Mouse (Mus musculus) heart, embryonic 12.5 days (tissue): Measurements from ENCODE around the gene Evi5. TPM values are rescaled to one million over a fixed set of nuclear protein-coding genes. Genes with fewer than 3 reads are reported as not detected.

ENCODE experiments used
- ATAC-seq: fragments of 200-750 bp; cut with Nextera tagmentation; 2 replicates; pipeline ENCODE4 v1.8.0; 2017; ENCODE audit warnings: moderate TSS enrichment, moderate library complexity; ENCODE audit not compliant: insufficient number of reproducible peaks, low FRiP score
- H3K27ac ChIP-seq: fragments of 300-500 bp; sonication (generic); 2 replicates; pipeline ENCODE4 v1.5.1; 2016; ENCODE audit warnings: mild to moderate bottlenecking, moderate library complexity; ENCODE audit not compliant: poor library complexity, severe bottlenecking
- H3K27me3 ChIP-seq: fragments of 300-500 bp; sonication (generic); replicated peaks from 2 replicates; pipeline ENCODE4 v1.6.1; 2016; ENCODE audit warnings: mild to moderate bottlenecking, moderate library complexity
- H3K36me3 ChIP-seq: fragments of 300-500 bp; sonication (generic); 2 replicates; pipeline ENCODE4 v1.6.1; 2016; ENCODE audit warnings: mild to moderate bottlenecking, moderate library complexity
- H3K4me1 ChIP-seq: fragments of 300-500 bp; sonication (generic); replicated peaks from 2 replicates; pipeline ENCODE4 v1.6.1; 2016; ENCODE audit warnings: mild to moderate bottlenecking
- H3K4me2 ChIP-seq: fragments of 300-500 bp; sonication (generic); 2 replicates; pipeline ENCODE4 v1.6.1; 2016; ENCODE audit warnings: mild to moderate bottlenecking, moderate library complexity
- H3K4me3 ChIP-seq: fragments of 300-500 bp; sonication (generic); 2 replicates; pipeline ENCODE4 v1.5.1; 2016; ENCODE audit warnings: mild to moderate bottlenecking
- H3K9ac ChIP-seq: fragments of 300-500 bp; sonication (generic); 2 replicates; pipeline ENCODE4 v1.6.1; 2016; ENCODE audit warnings: mild to moderate bottlenecking, moderate library complexity
- H3K9me3 ChIP-seq: fragments of 300-500 bp; sonication (generic); replicated peaks from 2 replicates; pipeline ENCODE4 v1.6.1; 2016; ENCODE audit warnings: mild to moderate bottlenecking, moderate library complexity
- WGBS: fragments of 180-500 bp; shearing (Covaris S2); methylation state at CpG from one replicate; pipeline ENCODE4 v1.1.7; 2016; 5-methylcytosine and 5-hydroxymethylcytosine counted together
- polyA plus RNA-seq: library from polyadenylated mRNA; unstranded; fragments of >200 nt; fragmentation: Nextera tagmentation; extraction: Ambion mirVana; gene quantifications from 2 replicates; pipeline ENCODE4 v1.2.1, GENCODE M21; 2016

Evi5 gene
- polyA plus RNA-seq, 1 experiment from 2014 or later, result 57.5 TPM

DNA sequence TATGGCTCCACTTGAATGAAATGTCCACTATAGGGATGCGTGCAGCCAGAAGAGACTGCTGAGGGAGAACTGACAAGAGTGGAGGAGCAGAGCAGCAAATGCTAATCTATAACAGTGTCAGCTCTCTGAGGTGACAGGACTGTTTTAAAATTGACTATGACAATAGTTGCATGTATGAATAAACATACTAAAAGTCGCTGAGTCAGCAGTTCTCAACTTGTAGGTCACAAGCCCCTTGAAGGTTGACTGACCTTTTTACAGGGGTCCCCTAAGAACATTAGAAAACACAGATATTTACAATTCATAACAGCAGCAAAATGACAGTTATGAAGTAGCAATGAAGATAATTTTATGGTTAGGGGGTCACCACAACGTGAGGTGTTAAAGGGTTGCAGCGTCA, 25.9 kb downstream of the Evi5 start:
- Histone ChIP-seq H3K4me3 (no peak overlapping the region), H3K4me2 (no peak overlapping the region), H3K36me3 (peaks cover 4% of the 10 kb centered on the region), H3K9me3 (peaks cover 3% of the 10 kb centered on the region; the same call in 1 of the 2 replicates), H3K27me3 (no peaks in the 10 kb centered on the region), H3K4me1 (peaks cover 29% of the 10 kb centered on the region), H3K27ac (no peak overlapping the region), H3K9ac (no peak overlapping the region)
- WGBS, result 75% methylated on average over 4 of the region's 4 CpGs
- ATAC-seq, result no peak

DNA sequence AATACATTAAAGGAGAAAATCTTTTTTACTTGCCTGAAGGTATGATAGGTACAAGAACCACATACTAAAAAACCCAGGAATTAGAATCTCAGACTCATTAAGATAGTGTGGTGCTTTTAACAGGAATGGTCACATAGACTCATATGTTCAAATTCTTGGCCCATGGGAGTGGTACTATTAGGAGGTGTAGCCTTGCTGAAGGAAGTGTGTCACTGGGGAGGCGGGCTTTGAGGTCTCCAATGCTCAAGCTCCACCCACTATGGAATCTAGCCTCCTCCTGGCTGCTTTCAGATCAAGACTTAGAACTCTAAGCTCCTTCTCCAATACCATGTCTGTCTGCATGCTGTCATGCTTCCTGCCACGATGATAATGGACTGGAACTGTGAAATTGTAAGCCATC, 27.1 kb downstream of the Evi5 start:
- peaks cover 23% of the 10 kb centered on the region for H3K4me1 ChIP-seq
- H3K36me3 ChIP-seq, result peaks cover 4% of the 10 kb centered on the region
- H3K4me2 ChIP-seq, result no peak overlapping the region
- H3K9me3 ChIP-seq, result peaks cover 3% of the 10 kb centered on the region; the same call in 1 of the 2 replicates
- no peak overlapping the region for H3K27ac ChIP-seq
- WGBS, result 74% methylated on average over 2 of the region's 2 CpGs
- H3K4me3 ChIP-seq, result no peak overlapping the region
- no peak overlapping the region for H3K9ac ChIP-seq
- no peak for ATAC-seq
- H3K27me3 ChIP-seq, result no peaks in the 10 kb centered on the region

DNA sequence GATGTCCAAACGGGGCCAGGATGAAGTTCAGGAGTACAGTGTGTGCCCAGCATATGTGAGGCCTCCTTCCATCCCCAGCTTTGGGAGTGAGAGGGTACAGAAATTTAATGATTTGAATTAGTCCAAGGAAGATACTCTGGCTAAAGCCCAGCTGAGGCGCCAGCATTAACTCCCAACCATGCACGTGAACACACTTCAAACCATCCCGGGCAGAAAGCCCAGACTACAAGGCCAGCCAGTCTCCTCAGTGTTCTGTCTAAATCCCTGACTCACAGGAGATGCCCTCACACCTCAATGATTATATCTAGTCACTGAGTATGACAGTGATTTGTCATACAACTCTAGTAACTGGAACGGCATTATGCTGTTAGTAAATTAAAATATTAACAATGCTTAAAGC, 27.6 kb downstream of the Evi5 start:
- peaks cover 4% of the 10 kb centered on the region for H3K36me3 ChIP-seq
- no peak overlapping the region for H3K4me3 ChIP-seq
- H3K4me2 ChIP-seq, result no peak overlapping the region
- H3K4me1 ChIP-seq, result peaks cover 25% of the 10 kb centered on the region
- no peaks in the 10 kb centered on the region for H3K27me3 ChIP-seq
- no peak overlapping the region for H3K9ac ChIP-seq
- 74% methylated on average over 5 of the region's 5 CpGs for WGBS
- no peak for ATAC-seq
- H3K27ac ChIP-seq, result no peak overlapping the region
- peaks cover 3% of the 10 kb centered on the region; the same call in 1 of the 2 replicates for H3K9me3 ChIP-seq

DNA sequence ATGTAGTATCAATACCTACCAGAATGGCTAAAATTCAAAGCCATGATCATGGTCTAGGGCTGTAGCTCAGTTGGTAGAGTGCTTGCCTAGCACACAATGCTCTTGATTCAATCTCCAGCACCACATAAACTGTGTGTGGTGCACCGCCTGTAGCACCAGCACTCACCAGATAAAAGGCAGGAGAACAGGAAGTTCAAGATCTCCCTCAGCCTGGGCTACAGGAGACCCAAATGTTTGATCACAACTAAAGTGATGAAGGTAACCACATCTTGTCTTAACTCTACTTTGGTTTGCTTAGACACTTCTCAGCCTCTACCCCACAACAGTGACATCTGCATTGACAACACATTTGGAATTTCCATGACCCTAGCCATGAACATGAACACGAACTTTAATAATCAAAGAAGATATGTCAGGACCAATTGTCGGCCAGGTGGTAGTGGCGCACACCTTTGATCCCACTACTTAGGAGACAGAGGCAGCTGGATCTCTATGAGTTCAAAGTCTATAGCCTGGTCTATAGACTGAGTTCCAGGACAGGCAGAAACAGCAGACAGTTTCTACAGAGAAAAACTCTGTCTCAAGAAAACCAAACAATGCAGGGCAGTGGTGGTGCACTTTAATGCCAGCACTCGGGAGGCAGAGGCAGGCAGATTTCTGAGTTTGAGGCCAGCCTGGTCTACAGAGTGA, 34.2 kb downstream of the Evi5 start:
- WGBS, result 86% methylated on average over 5 of the region's 5 CpGs
- H3K9ac ChIP-seq, result no peak overlapping the region
- H3K27ac ChIP-seq, result no peak overlapping the region
- H3K4me3 ChIP-seq, result no peak overlapping the region
- H3K4me2 ChIP-seq, result no peak overlapping the region
- H3K27me3 ChIP-seq, result no peaks in the 10 kb centered on the region
- H3K36me3 ChIP-seq, result peaks cover 15% of the 10 kb centered on the region; the same call in 1 of the 2 replicates
- no peaks in the 10 kb centered on the region for H3K9me3 ChIP-seq
- H3K4me1 ChIP-seq, result peaks cover 14% of the 10 kb centered on the region
- no peak for ATAC-seq

DNA sequence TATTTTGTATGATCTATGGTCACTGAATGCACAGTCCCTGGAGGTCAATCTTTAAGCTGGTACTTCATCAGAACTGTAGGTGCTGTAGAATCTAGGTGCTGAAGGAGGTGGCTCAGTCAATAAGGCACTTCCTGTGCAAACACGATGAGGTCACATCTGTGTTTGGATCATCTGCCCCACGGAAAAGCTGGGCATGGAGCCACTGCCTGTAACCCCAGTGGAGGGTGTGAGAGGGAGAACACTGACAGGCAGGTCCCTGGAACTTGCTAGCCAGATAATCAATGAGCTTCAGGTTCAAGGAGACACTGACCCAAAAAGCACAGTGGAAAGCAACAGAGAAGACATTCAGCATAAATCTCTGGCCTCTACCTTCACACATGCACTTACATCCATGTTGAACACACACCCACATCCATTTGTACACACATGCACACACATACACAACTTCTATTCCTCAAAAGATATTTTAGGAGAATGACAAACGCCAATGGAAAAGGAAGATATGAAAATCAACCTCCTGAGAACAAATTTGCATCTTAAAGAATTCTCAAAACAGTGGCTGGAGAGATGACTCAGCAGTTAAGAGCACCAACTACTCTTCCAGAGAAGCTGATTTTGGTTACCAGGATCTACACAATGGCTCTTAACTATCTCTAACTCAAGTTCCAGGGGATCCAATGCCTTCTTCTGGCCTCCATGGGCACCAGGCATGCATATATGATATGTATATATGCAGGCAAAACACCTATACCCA, 35.8 kb downstream of the Evi5 start:
- 44% methylated on average over 3 of the region's 3 CpGs for WGBS
- Histone ChIP-seq H3K9me3 (no peaks in the 10 kb centered on the region), H3K27me3 (no peaks in the 10 kb centered on the region), H3K9ac (no peak overlapping the region), H3K4me1 (peaks cover 17% of the 10 kb centered on the region), H3K4me2 (no peak overlapping the region), H3K36me3 (peaks cover 15% of the 10 kb centered on the region; the same call in 1 of the 2 replicates), H3K4me3 (no peak overlapping the region), H3K27ac (no peak overlapping the region)
- no peak for ATAC-seq

DNA sequence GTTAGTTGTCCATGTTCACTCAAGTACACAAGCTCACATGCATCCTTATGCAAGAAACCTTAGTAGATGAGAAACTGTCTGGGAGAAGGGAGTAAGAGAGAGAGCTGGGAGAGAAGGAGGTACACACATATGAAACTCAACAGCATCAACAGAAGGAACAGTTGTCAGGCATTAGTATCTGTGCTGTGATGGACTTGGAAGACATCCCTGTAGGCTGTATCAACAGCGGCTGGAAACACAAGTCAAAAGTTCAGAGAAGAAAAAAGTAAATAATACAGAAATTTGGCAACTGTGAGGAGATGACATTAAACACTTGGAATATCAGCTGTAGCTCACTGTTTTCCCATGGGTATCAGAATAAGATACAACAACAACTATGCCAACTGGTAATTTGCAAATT, 40.6 kb downstream of the Evi5 start:
- H3K4me1 ChIP-seq, result peaks cover 18% of the 10 kb centered on the region
- no peak for ATAC-seq
- H3K27me3 ChIP-seq, result no peaks in the 10 kb centered on the region
- no peak overlapping the region for H3K9ac ChIP-seq
- no peak overlapping the region for H3K27ac ChIP-seq
- peaks cover 13% of the 10 kb centered on the region for H3K36me3 ChIP-seq
- peaks cover 8% of the 10 kb centered on the region for H3K9me3 ChIP-seq
- WGBS, result 62% methylated on average over 1 of the region's 1 CpGs
- no peak overlapping the region for H3K4me3 ChIP-seq
- H3K4me2 ChIP-seq, result no peak overlapping the region

DNA sequence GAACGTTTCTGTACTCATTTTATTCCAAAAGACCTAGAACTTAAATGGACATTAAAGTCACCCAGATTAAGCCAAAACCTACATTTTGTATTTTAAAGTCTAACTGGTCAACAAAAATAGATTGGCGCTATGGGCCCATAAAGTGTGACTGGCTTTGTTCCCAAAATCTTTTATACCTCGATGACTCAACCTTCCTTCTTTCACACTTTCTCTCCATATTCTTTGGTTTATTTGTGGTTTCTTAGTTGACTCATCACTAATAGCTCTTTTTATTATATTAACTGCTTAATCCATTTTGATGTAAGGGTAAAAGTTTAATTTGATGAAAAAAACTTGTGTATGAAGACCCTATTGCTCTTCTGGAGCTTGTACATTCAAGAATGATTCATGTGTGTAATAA, 43.6 kb downstream of the Evi5 start:
- H3K9me3 ChIP-seq, result peaks cover 8% of the 10 kb centered on the region
- H3K36me3 ChIP-seq, result peaks cover 13% of the 10 kb centered on the region
- no peak overlapping the region for H3K27ac ChIP-seq
- WGBS, result 89% methylated on average over 3 of the region's 3 CpGs
- H3K4me1 ChIP-seq, result peaks cover 13% of the 10 kb centered on the region
- no peak overlapping the region for H3K9ac ChIP-seq
- H3K4me2 ChIP-seq, result no peak overlapping the region
- no peak for ATAC-seq
- no peaks in the 10 kb centered on the region for H3K27me3 ChIP-seq
- H3K4me3 ChIP-seq, result no peak overlapping the region

DNA sequence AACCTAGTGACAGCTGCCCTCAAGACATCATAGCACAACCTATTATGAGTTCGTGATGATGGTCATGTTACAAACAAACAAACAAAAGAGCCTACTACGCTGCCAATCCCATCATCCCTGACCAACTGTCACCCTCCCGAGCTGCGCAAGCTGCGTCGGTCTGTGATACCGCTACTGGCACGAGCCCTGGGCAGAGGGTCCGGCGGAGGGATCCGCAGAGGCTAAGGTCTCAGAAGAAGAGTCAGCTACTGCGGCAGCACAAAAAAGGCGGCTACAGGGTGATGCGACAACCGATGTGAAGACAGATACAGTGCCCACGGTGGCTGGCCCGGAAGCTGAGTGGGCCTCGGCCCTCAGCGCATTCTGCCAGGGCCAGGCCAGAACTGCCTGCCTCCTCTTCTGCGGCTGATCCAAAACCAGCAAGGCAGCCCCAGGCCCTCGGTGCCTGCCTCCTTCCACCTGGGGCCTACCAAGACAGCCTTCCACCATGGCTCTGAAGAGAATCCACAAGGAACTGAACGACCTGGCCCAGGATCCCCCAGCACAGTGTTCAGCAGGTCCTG, 44.8 kb downstream of the Evi5 start, which contains the start of gene Ube2d2b:
Gene Ube2d2b, plus strand, starts transcription at position 102 of the 563 bp plus-strand sequence.
- WGBS, result 93% methylated on average over 22 of the region's 22 CpGs
- no peak for ATAC-seq
- H3K36me3 ChIP-seq, result peaks cover 13% of the 10 kb centered on the region
- H3K4me3 ChIP-seq, result no peak within 1 kb of the TSS
- H3K9me3 ChIP-seq, result peaks cover 8% of the 10 kb centered on the region
- H3K9ac ChIP-seq, result no peak within 1 kb of the TSS
- no peak within 1 kb of the TSS for H3K27ac ChIP-seq
- no peaks in the 10 kb centered on the region for H3K27me3 ChIP-seq
- H3K4me1 ChIP-seq, result peaks cover 13% of the 10 kb centered on the region
- no peak within 1 kb of the TSS for H3K4me2 ChIP-seq

DNA sequence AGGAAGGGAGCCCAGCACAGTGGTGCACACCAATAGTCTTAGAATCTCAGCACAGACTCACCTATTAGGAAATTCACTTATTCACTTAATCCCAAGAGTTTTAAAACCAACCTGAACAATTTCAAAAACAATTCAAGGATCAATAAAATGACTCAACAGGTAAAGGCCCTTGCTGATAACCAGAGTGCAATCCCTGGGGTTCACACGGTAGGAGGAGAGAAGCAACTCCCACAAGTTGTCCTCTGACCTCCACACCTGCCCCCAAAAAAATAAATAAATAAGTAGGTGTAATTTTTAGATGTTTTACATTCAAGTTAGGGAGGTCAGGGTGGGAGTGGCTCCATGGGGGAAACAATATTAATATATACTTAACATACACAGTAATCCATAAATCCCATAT, 52.4 kb downstream of the Evi5 start:
- H3K9me3 ChIP-seq, result no peaks in the 10 kb centered on the region
- no peak overlapping the region for H3K27ac ChIP-seq
- WGBS, result 85% methylated on average over 1 of the region's 1 CpGs
- H3K4me2 ChIP-seq, result no peak overlapping the region
- H3K36me3 ChIP-seq, result peaks cover 9% of the 10 kb centered on the region
- H3K4me1 ChIP-seq, result 0 out of 2 replicates have a peak, but pooled peaks cover 3% of the 10 kb centered on the region
- H3K9ac ChIP-seq, result no peak overlapping the region
- H3K4me3 ChIP-seq, result no peak overlapping the region
- no peak for ATAC-seq
- H3K27me3 ChIP-seq, result no peaks in the 10 kb centered on the region

DNA sequence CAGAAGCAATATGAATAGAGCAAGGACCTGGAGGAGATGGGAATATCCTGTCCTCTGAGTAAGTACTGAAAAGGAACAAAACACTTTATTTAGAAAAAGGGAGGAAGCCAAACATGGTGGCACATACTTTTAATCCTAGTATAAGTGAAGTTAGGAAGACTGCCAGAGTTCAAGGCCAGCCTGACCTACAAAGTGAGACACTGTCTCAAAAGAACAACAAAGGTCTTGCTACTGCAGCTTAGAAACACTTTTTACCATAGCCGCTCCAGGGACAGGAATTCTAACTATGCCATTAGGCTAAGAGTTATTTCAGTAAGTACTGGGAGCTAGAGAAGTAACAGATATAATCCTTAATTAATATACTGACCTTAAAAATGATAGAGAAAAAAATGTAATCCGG, 60.3 kb downstream of the Evi5 start:
- peak overlapping the region; percentile 47; the same call in 1 of the 2 replicates for H3K27ac ChIP-seq

DNA sequence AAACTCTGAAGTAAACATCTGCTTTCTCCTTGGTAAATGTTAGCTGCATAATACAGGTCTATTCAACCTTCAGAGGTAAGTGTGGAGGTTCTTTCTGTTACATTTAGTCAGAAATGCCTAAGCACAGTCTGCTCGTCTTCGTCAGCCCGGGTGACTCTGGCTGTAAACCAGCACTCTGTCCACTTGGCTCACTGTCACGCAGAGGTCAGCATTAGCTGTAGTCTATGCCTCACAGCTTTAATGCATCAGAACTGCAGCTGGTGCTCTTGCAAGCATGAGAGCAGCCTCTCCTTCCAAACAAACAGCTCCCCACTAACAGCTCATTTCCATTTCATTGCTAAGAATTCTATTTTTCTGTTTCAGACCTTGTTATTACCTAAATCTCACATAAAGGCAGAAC, 67.4 kb downstream of the Evi5 start:
- no peak for ATAC-seq
- H3K4me3 ChIP-seq, result no peak overlapping the region
- no peaks in the 10 kb centered on the region for H3K27me3 ChIP-seq
- WGBS, result 63% methylated on average over 4 of the region's 4 CpGs
- no peaks in the 10 kb centered on the region for H3K4me1 ChIP-seq
- no peak overlapping the region for H3K27ac ChIP-seq
- H3K4me2 ChIP-seq, result no peak overlapping the region
- no peaks in the 10 kb centered on the region for H3K9me3 ChIP-seq
- H3K36me3 ChIP-seq, result peaks cover 26% of the 10 kb centered on the region
- no peak overlapping the region for H3K9ac ChIP-seq

More for the DNA sequence above, 60.3 kb downstream of the Evi5 start:
- Histone ChIP-seq H3K36me3 (peaks cover 52% of the 10 kb centered on the region), H3K27me3 (no peaks in the 10 kb centered on the region), H3K4me1 (0 out of 2 replicates have a peak, but pooled peaks cover 2% of the 10 kb centered on the region), H3K9ac (no peak overlapping the region), H3K9me3 (no peaks in the 10 kb centered on the region), H3K4me3 (no peak overlapping the region), H3K4me2 (no peak overlapping the region)
- WGBS, result 66% methylated on average over 2 of the region's 2 CpGs
- ATAC-seq, result no peak
